Mouse (Mus musculus) right cerebral cortex, postnatal 36 days (tissue): ENCODE results near the gene Khdrbs1.
"Not testable (repeated sequence)": the region's sequence is repeated elsewhere in the genome, so short reads cannot be mapped to it uniquely, and the experiment has no call there.

ENCODE experiments used
- DNase-seq, 2 experiments: peaks; one replicate each; pipeline ENCODE4 v3.0.0; 2022; ENCODE audit warnings: low spot score in 2 of 2, mixed read lengths in 1 of 2

Gene Khdrbs1

DNA sequence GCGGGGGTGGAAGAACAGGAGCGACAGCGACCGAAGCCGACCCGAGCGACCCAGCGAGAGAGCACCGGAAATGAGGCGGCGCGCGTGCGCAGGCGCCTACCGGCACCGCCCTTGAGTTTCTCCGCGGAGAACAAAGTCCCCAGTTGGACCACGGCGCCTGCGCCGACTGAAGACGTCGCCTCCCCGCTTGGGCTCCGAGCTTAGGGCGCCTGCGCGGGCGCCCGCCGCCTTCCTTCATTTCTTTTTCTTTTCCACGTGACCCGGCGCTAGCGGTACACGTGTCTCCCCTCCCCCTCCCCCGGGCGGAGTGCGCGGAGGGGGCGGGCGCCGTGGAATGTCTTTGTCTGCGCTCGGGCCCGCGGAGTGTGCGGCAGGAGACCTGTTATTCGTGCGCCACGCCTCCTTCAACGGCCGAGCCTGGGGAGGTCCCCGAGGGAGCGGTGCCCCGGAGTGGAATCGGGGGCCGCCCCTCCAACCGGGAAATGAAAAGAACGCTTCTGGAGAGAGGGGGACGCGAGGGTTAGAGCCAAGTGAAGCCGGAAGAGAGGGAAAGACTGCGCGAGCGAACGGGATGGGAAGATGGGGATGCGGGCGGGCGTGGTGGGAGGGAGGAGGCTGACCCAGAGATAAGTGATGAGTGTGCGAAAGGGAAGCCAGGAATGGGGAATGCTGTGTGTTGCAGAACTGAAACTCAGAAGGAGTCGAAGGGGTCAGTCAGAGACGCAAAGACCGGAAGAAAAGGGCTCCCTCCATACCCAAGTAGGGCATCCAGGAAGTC, at the start of gene Khdrbs1:
Gene Khdrbs1 (minus strand): TSS at position 72 of the 778 bp plus-strand sequence.
- peak; percentile 91 to 94 for DNase-seq

DNA sequence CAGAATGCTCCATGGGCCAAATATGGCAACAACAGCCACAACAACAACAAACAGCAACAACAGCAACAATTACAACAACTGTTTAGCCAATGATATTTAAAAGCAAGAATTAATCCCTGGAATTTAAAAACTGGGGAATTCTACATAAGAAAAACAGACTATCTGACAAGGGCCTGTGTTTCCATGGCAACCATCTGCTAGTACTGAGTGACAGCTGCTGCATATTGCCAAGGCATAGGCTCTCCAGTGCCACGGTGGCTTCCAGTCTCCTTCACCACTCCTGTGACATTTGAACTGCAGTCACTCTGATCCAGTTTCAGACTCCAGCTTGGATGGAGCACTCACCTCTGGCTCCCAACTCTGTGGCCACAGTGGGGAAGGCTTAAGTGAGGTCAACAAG, 49.3 kb upstream of the Khdrbs1 start:
- DNase-seq: no peak

DNA sequence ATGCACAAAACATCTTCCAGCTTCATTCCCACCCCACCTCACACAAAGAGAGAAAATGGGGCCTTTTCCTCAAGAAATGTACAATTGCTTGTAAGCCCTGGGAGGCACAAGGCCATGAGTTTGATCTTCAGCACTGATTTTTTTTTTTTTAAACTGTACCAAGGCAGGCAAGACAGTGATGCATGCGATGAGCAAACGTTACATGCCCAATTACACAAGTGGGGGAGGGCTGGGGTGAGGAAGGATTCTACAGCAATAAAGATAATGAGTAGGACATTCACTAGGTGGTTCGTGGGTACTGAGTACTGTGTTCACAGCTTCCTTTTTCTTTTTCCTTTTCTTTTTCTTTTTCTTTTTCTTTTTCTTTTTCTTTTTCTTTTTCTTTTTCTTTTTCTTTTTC, 48.4 kb upstream of the Khdrbs1 start:
- DNase-seq: no peak

DNA sequence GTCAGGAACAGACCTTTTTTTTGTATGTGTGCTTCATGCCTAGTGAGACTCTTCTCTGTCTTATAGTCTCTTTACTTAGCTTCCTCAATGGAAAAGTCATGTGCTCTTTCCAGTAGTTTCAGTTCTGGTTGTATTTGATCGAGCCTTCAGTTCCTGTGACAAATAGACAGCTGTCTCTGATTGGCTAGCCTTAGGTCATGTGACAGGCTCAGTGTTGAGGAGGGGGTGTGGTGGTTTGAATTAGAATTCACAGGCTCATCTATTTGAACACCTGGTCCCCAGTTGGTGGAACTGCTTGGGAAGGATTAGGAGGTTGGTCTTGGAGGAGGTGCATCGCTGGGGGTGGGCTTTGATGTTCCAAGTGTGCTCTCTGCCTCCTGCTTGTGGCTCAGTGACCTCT, 47.5 kb upstream of the Khdrbs1 start:
- DNase-seq: no peak

DNA sequence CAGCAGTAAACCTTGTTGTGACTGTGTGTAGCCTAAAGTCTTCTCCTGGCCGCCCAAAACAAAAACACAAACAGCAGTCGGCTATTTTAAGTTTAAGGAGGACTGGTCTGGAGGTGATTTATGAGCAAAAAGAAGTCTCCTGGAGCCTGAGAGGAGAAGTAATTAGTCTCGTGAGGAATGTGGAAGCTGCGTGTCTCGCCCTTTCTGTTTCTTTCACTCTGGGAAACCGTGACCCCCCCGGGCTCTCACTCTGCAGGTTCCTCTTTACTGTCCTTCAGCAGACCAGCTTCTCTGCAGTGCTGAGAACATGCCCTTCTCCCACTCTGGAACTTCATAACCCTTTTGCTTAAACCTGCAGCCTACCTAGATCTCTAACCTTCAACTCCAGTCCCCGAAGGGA, 46.6 kb upstream of the Khdrbs1 start:
- DNase-seq: no peak

DNA sequence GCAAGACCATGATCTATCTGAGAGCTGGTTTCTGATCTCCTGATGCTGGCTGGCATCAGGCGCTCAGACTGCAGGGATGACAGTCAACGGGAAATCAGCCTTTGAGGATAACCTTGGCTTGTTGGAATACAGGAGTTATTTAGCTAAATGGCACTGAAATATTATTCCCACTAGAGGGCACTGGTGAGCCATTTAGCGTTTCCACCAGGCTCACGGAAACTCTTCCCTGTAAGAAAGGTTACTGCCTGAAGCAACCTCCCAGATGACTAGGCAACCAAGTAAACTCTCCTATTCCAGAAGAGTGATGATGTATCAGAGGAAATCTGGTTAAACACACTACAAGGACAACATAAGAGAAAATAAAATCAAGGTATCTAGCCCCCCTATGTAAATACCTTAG, 43.1 kb upstream of the Khdrbs1 start:
- peak in 1 of 2 experiments; percentile 57 for DNase-seq

DNA sequence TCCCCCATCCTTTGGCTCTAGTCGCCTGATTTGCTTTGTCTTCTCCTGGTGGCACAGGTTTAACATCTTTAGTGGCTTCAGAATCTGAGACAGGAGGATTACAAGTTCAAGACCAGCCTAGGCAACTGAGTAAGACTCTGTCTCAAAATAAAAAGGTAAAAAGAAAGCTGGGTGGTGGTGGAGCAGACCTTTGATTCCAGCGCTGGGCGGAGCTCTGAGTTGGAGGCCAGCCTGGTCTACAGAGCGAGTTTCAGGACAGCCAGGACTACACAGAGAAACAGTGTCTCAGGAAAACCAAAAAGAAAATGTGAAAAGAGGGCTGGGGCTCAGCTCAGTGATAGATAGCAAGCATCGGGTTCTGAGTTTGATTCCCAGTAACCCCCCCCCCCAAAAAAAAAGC, 41.4 kb upstream of the Khdrbs1 start:
- DNase-seq: no peak

DNA sequence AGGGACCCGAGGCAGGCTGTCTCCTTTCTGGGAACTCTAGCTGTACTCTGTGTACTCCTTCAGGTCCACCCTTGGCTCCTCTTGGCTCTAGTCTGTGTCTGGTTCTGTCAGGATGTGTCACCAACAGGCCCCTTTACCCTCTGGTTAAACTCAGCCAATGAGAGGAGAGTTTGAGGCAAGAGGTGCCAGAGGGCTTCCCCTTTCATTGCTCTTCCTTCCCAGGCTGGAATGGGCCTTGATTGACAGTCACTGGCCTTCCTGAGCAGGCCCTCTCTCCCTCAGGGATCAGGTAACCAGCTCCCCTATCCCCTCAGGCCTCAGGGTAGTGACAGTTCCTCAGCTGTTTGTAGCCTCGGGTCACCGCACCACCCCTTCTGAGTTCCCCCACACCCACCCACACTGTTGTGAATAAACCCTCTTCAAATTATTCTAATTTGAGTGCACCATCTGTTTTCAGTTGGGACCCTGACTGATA, 40.8 kb upstream of the Khdrbs1 start:
- no peak for DNase-seq

DNA sequence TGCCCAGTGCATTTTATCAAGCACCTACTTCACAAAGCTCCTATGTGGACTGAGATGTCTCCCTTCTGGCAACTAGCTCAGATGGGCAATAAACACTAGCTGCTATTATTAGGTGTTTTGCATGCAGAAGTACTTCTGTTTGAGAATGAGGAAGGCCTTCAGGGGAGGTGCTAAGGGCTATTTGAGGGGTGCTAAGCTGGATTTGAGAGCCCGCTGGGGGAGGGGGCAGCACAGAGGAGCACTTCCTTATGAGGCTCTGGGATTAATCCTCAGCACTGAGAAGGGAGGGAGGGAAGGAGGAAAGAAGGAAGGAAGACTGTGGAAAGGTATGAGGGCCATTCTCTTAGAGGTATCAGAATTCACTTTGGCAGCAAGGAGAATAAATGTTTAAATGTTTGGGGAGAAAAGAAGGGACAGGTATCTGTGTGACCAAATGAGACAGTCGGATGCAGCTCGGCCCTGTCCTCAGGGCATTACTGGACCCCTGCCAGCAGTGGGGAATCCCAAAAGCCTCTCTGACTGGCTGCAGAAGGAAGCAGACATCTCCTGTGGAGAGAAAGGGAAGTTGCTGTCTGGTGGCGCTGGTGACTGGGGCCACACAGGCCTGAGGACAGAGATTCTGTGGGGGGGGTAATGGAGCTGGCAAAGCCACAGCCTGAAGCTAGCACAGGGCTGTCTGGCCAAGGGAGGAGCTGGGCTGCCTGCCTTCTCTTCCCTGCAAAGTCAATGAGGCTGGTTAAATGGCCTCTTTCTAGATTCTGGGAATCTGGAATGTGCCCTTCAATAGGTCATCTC, 40.0 kb upstream of the Khdrbs1 start:
- no peak for DNase-seq

DNA sequence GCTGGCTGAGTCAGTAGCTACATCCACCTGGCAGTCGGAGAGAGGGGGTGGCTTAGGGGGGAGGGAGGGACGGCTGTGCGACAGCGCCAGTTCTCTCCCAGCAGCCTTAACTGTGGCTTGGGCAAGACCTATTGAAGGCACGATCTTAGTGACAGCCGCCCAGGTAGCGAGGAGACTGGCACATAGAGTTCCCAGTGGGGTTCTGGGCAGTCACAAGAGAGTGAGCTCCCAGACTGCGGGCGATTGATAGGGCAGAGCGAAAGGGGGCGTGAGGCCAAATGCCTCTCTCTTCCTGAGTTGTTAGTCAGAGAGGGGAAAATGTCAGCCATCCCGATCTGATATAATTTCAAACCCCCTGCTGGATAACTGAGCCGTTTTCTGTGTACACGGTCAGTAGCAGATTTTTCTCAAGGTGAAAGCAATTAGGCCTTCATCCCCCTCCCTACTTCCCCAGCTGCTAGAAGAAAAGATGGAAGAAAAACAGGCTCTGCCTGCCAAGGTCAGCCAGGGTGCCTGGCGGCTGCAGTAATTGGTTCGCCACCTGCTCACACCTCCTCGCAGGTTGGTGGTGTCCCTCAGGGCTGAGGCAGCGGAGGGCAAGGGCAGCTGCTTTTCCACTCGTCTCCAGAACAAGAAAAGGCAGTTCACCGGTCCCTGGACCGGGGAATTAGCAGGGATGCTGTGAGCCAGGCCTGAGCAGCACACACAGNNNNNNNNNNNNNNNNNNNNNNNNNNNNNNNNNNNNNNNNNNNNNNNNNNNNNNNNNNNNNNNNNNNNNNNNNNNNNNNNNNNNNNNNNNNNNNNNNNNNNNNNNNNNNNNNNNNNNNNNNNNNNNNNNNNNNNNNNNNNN, 29.8 kb upstream of the Khdrbs1 start:
- peak in 1 of 2 experiments; percentile 23 for DNase-seq

DNA sequence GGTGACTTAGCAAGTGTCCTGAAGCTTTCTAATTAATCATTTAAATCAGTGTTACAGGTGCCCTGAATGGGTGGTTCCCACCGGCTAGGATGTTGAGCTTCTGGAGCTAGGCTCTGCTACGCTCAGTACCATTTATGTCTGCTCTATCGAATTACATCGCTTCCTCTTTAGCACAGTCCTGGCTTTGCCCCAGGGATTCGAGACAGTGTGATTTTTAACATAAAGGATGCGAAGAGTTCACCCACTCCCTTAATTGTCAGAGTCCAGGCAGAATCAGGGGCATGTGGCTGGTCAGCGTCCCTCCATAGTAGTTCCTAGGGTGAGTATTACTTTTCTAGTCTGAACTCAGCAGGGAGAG, 29.2 kb upstream of the Khdrbs1 start:
- no peak for DNase-seq

DNA sequence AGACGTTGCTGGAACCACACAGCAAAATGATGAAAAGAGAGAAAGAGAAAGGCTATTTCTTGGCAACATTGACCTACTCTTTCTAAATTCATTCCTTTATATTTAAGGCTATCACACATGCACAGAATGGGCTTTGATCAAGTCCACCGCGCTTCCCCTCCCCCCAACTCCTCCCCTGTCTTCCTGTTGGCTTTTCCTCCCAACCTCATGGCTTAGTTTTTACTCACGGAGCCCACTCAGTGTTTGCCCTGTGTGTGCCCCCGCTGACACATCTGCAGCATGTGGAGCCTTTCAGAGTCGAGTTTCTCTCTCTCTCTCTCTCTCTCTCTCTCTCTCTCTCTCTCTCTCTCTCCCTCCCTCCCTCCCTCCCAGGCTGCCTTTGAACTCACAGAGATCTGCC, 28.5 kb upstream of the Khdrbs1 start:
- no peak for DNase-seq

DNA sequence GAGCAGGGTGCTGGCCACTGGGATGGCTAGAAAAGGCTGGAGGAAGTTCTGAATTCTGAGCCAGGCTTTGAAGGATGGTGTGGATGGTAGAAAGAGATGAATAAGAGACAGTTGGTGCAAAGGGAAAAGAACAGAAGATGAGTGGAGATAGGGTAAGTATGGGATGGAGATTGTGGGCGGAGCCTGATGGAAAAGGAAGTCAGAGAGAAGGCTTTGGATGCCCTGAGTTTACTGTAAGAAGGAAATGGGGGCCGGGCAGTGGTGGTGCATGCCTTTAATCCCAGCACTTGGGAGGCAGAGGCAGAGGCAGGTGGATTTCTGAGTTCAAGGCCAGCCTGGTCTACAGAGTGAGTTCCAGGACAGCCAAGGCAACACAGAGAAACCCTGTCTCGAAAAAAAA, 26.6 kb upstream of the Khdrbs1 start:
- DNase-seq: not testable (repeated sequence)

DNA sequence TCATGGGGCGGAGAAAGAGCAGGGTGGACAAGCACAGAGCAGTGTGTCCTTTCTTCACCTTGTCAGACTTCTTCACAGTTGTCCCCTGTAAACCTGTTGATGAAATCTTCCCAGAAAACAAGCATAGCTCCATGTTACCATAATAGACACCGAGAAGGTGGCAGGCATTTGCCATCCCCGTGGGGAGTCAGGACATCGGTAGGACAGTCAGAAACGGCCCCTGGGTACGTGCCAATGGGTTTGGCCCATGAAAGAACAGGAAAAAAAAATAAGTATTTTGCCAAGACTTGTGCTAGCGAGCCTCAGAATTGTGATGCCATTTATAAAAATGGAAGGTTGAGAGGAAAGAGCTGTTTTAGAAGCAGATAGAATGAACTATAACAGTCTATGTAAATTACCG, 25.7 kb upstream of the Khdrbs1 start:
- no peak for DNase-seq

DNA sequence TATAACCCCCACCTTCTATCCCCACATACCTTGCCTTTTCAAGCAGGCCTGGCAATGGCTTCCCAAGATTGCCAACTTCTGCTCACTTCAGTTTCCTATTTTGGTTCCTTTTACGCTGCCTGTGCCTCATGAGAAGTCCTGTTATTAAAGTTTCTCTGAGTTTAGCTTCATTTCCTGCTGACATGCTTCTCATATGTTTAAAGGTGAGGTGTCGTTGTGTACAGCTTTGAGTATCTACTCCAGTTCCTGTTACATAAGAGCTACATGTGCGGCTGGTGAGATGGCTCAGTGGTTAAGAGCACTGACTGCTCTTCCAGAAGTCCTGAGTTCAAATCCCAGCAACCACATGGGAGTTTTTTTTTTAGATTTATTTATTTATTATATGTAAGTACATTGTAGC, 23.2 kb upstream of the Khdrbs1 start:
- no peak for DNase-seq

DNA sequence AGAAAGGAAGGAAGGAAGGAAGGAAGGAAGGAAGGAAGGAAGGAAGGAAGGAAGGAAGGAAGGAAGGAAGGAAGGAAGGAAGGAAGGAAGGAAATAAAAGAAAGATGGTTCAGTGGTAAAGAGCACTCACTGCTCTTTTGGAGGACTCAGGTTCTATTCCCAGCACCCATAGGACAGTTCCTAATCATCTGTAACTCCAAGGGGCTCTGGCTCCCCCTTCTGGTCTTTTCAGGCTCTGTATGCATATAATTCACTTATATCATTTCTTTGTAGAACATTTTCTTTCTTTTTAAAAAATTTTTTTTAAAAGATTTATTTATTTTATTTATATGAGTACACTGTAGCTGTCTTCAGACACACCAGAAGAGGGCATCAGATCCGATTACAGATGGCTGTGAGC, 20.4 kb upstream of the Khdrbs1 start:
- not testable (repeated sequence) for DNase-seq

DNA sequence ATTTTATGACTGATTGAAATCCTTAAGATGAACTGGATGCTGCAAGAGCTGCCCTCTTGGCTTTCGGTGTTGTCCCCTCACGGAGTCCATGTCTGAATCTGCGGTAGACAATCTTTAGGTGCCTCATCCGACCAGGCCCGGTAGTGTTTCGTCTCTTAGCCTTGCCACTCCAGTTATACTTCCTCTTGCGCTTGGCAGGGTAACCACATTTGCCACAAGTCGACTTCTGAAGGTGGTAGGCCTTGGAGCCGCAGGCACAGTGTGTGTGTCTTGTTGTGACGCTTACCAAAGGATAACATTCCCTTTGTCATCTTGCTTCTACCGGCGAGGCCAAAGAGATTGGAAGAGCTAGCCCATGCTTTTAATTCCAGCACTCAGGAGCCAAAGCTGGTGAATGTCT, 19.5 kb upstream of the Khdrbs1 start:
- DNase-seq: no peak

DNA sequence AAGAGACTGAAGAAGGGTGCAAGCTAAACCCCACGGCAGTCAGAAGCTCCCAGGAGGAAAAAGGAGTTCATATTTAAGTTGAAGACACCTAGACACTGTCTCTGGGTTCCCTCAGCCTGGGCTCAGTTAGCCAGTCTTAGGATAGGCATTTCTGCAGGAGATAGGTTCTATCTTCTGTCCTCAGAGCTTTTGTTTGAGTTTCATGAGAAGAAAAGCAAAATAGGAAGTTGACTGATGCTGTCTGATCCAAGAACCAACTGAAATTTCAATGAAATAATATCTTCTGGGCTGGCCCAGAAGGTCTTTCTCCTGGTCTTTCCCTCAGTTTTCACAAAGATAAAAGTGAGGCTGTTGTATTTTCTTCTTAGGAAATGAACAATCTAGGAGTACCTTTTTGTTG, 13.4 kb upstream of the Khdrbs1 start:
- DNase-seq: no peak

DNA sequence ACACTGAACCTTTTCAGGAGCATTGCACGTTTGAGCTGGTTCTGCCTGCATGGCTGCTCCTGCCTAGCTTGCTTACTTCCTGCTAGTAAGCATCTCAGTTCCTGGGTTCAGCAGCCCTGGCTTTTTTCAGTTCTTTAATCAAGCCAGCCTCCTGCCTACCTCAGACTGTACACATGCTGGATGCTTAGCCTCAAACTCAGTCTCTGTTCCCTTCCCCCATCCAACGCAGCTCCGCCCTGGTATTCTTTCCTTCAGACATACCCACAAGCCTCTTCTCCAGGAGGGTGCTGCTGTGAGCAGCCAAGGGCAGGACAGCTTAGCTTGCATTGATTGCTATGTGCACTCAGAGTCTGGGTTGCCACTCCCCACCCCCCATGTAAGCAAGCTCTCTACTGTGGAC, 12.6 kb upstream of the Khdrbs1 start:
- no peak for DNase-seq

DNA sequence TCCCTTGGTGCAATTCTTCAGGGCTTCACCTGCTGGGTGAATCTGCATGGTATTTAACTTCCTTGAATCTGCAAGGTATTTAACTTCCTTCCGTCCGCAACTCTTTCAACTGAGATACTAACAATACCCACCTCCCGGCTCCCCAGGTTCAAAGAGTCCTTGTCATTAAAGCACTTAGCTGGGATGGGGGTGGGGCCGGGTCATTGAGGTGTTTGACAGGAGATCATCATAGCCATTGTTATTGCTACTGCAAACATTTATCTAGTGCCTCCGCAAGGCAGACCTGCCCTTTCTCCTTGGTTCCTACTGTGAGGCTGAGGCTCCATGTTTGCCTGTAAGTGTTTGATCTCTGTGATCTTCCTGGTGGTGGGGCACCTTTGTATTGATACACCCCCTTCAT, 8.3 kb upstream of the Khdrbs1 start:
- DNase-seq: no peak

DNA sequence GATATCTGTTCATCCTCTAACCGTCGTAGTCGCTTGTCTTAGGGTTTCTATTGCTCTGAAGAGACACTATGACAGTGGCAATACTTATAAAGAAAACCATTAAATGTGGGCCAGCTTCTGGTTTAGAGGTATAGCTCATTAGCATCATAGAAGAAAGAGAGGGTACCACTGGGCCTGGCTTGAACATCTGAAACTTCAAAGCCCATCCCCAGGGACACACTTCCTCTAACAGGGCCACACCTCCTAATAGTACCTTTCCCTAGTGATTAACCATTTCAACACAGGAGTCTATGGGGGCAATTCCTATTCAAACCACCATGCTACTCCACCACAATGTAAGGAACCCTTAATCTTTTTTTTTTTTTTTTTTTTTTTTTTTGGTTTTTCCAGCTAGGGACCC, 4.5 kb upstream of the Khdrbs1 start:
- no peak for DNase-seq

DNA sequence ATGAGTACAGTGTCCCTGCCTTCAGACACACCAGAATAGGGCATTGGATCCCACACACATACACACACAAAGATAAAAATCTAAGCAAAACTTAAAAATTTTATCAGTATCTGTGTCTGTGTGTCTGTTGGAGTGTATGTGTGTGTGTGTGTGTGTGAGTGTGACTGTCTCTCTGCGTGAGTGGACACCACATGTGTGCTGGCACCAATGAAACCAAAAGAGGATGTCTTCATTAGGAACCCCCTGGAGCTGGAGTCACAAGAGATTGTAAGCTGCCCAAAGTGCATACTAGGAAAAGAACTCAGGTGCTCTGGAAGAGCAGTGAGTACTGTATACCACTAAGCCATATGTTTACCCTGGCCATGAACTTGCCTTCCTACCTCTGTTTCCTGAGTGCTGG, 4.0 kb upstream of the Khdrbs1 start:
- DNase-seq: no peak
